Mouse (Mus musculus) ovary, postnatal 14 days (tissue): ENCODE measurements around the gene Olfr1199.

Source experiments
- DNase-seq: peaks from one replicate; pipeline ENCODE4 v3.0.0; 2022; ENCODE audit warnings: low spot score

Gene Olfr1199

GRCm38 (mm10) chr2:88760369-88760768 is at the start of gene Olfr1199:
Gene Olfr1199, minus strand, starts transcription at chr2:88760469.
- no peak for DNase-seq

- DNase-seq: no peak
Measured at GRCm38 (mm10) chr2:88792736-88793135, 32.5 kb upstream of the Olfr1199 start, which contains the start of gene Olfr1201. Gene Olfr1201, plus strand, starts transcription at chr2:88793036.

GRCm38 (mm10) chr2:88770388-88770787 is 10.1 kb upstream of the Olfr1199 start, which contains the start of gene Olfr1200:
Gene Olfr1200, minus strand, starts transcription at chr2:88770488.
- no peak for DNase-seq

DNA sequence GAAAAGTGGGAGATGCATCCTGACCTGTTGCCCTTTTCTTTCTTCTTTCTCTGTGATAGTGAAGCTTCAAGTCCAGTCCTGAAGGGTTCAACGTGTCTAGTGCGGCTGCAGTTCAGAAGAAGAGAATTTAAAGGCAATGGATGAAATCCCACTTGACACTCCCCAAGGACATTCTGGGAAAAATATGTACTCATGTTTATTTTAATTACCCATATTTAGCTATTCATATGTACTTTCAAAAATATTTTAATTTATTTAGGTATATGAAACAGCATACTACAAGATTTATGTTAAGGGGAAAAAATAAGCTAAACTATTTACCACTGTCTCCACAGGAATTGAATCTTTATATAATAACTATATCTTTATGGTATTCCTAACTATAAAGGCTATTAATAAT is 9.0 kb downstream of the Olfr1199 start, which contains the start of gene Olfr1198:
Gene Olfr1198, minus strand, starts transcription at position 101 of the 400 bp plus-strand sequence.
- no peak for DNase-seq

- no peak for DNase-seq
Measured at GRCm38 (mm10) chr2:88743379-88743778, 16.9 kb downstream of the Olfr1199 start.

GRCm38 (mm10) chr2:88732266-88732665 is 28.0 kb downstream of the Olfr1199 start, which contains the start of gene Olfr1197:
Gene Olfr1197, minus strand, starts transcription at chr2:88732366.
- no peak for DNase-seq

GRCm38 (mm10) chr2:88704497-88704896 is 55.8 kb downstream of the Olfr1199 start, which contains the start of gene Olfr1196:
Gene Olfr1196, minus strand, starts transcription at chr2:88704597.
- no peak for DNase-seq
